24 mouse cellular contexts compared by ENCODE assay signal in genomic region chr7:72222532-72222931, GRCm38 (mm10).
A peak's percentile ranks its signal among the peaks of the same experiment; 100 is the strongest.
DNase-seq lines count a peak whose midpoint lies in the region; ATAC-seq and TF ChIP-seq lines count a peak whose summit lies in the region.
"Had no signal": no experiment of that assay in that cellular context is flagged by ENCODE, and none has a peak within 500 bp of the region (broad histone marks: within the 10 kb centered on the region; RNA-seq: fewer than 3 reads in every experiment).

No protein-coding gene starts in this region.

- peak; percentile 72; the same call in 1 of the 2 replicates for ATAC-seq in kidney, embryonic 14.5 days (ENCODE audit: low FRiP score, low TSS enrichment)
- ATAC-seq in lung, embryonic 16.5 days (ENCODE audit: low read depth), result peak; percentile 20; the same call in 1 of the 2 replicates
- ATAC-seq: liver, postnatal 0 days had no signal

- peak; percentile 22 for DNase-seq in embryo, embryonic 10 days (ENCODE audit: low spot score)
- DNase-seq in embryo, embryonic 11 days, result no peak
- no peak for DNase-seq in kidney, postnatal 4 days
- DNase-seq in lung, postnatal 36 days, result no peak
- no peak for DNase-seq in limb, embryonic 10.5 days (ENCODE audit: low spot score)
- DNase-seq in layer of hippocampus, adult 2 months (ENCODE audit: low spot score in 2 of 2), result no peak
- DNase-seq: adrenal gland, postnatal 14 days; cerebellum, adult 8-10 months; heart, postnatal 10 days; kidney, adult 18-20 months; left cerebral cortex, postnatal 4 days; liver; liver, postnatal 0 days; right cerebral cortex, adult 18-20 months; right cerebral cortex, postnatal 4 days; thymus, adult 18-20 months; thymus, postnatal 36 days had no signal

- no peak for TF ChIP-seq CTCF in layer of hippocampus, adult 2 months (conservative IDR thresholded peaks at IDR 0.05)

- H3K27me3 ChIP-seq in kidney, embryonic 14.5 days (ENCODE audit: control insufficient read depth, insufficient read depth, low read length), result no peaks in the 10 kb centered on the region
- H3K27me3 ChIP-seq in lung, embryonic 16.5 days (ENCODE audit: control insufficient read depth, insufficient read depth, low read depth, low read length), result no peaks in the 10 kb centered on the region
- peaks cover 17% of the 10 kb centered on the region; the same call in 1 of the 2 replicates for H3K27me3 ChIP-seq in limb, embryonic 10.5 days (ENCODE audit: low read depth, poor library complexity, severe bottlenecking)
- H3K27me3 ChIP-seq: stomach, embryonic 15.5 days had no signal

- no peak overlapping the region for H3K9ac ChIP-seq in kidney, embryonic 14.5 days (ENCODE audit: low read depth, low read length)
- H3K9ac ChIP-seq in lung, embryonic 16.5 days (ENCODE audit: low read length), result no peak overlapping the region
- H3K9ac ChIP-seq: liver, postnatal 0 days; stomach, embryonic 15.5 days had no signal

- H3K4me3 ChIP-seq in kidney, embryonic 14.5 days (ENCODE audit: low read length), result no peak overlapping the region
- no peak overlapping the region for H3K4me3 ChIP-seq in lung, embryonic 16.5 days (ENCODE audit: low read length)
- H3K4me3 ChIP-seq in limb, embryonic 10.5 days, result no peak overlapping the region
- no peak overlapping the region for H3K4me3 ChIP-seq in layer of hippocampus, adult 2 months
- H3K4me3 ChIP-seq: hindbrain, embryonic 10.5 days; myocyte; stomach, embryonic 15.5 days had no signal

- WGBS in kidney, embryonic 14.5 days, result 63% methylated on average over 8 of the region's 8 CpGs
- 78% methylated on average over 8 of the region's 8 CpGs for WGBS in lung, embryonic 16.5 days
- 84% methylated on average over 8 of the region's 8 CpGs for WGBS in limb, embryonic 10.5 days

- H3K27ac ChIP-seq in kidney, embryonic 14.5 days (ENCODE audit: low read depth, low read length), result no peak overlapping the region; the same call in 1 of the 2 replicates
- H3K27ac ChIP-seq in lung, embryonic 16.5 days (ENCODE audit: low read length), result no peak overlapping the region
- H3K27ac ChIP-seq in limb, embryonic 10.5 days, result peak overlapping the region; percentile 15; the same call in 1 of the 2 replicates
- H3K27ac ChIP-seq in layer of hippocampus, adult 2 months, result no peak overlapping the region
- H3K27ac ChIP-seq: hindbrain, embryonic 10.5 days; macrophage; stomach, embryonic 15.5 days had no signal

- H3K4me2 ChIP-seq in kidney, embryonic 14.5 days (replicated peaks; ENCODE audit: low read depth, low read length), result no peak overlapping the region
- H3K4me2 ChIP-seq in lung, embryonic 16.5 days (ENCODE audit: low read depth, low read length), result no peak overlapping the region
- H3K4me2 ChIP-seq: heart, embryonic 11.5 days; stomach, embryonic 15.5 days had no signal

- H3K4me1 ChIP-seq in kidney, embryonic 14.5 days (ENCODE audit: control insufficient read depth, insufficient read depth, low read length), result 0 out of 2 replicates have a peak, but pooled peaks cover 4% of the 10 kb centered on the region
- H3K4me1 ChIP-seq in lung, embryonic 16.5 days (replicated peaks; ENCODE audit: control insufficient read depth, insufficient read depth, low read length), result no peaks in the 10 kb centered on the region; the same call in 1 of the 2 replicates
- peaks cover 57% of the 10 kb centered on the region for H3K4me1 ChIP-seq in limb, embryonic 10.5 days
- H3K4me1 ChIP-seq: stomach, embryonic 15.5 days had no signal

- H3K36me3 ChIP-seq in kidney, embryonic 14.5 days (ENCODE audit: control insufficient read depth, insufficient read depth, low read length), result no peaks in the 10 kb centered on the region
- no peaks in the 10 kb centered on the region for H3K36me3 ChIP-seq in lung, embryonic 16.5 days (ENCODE audit: control insufficient read depth, insufficient read depth, low read length)
- no peaks in the 10 kb centered on the region for H3K36me3 ChIP-seq in limb, embryonic 10.5 days
- H3K36me3 ChIP-seq: hindbrain, embryonic 10.5 days; stomach, embryonic 15.5 days had no signal

- no peaks in the 10 kb centered on the region for H3K9me3 ChIP-seq in kidney, embryonic 14.5 days (ENCODE audit: control insufficient read depth, low read length)
- no peaks in the 10 kb centered on the region for H3K9me3 ChIP-seq in lung, embryonic 16.5 days (ENCODE audit: control insufficient read depth, low read length)
- H3K9me3 ChIP-seq in limb, embryonic 10.5 days (replicated peaks), result no peaks in the 10 kb centered on the region
- H3K9me3 ChIP-seq: hindbrain, embryonic 10.5 days; stomach, embryonic 15.5 days had no signal
